Mouse (Mus musculus) gastrocnemius, postnatal 25 days (tissue): ENCODE data around the gene Dlg2. TPM values are rescaled to one million over a fixed set of nuclear protein-coding genes. Genes with fewer than 3 reads are reported as not detected.

Experiments
- DNase-seq: peaks from one replicate; pipeline ENCODE4 v3.0.0; 2022
- total RNA-seq, 2 experiments: library from RNA; stranded (reverse); gene quantifications; 1 replicate in 1 of 2; 2 replicates in 1 of 2; pipeline ENCODE4 v1.2.3; 2021

Dlg2 gene
- total RNA-seq, 2 experiments from 2014 or later = 0.05 to 0.75 TPM

GRCm38 (mm10) chr7:92095198-92095597 lies 1618.7 kb downstream of the Dlg2 start:
- DNase-seq = no peak

- DNase-seq = no peak
Measured at GRCm38 (mm10) chr7:92100847-92101246, 1624.4 kb downstream of the Dlg2 start.

GRCm38 (mm10) chr7:92102892-92103543 lies 1626.5 kb downstream of the Dlg2 start:
- no peak for DNase-seq

GRCm38 (mm10) chr7:92105477-92105876 lies 1629.0 kb downstream of the Dlg2 start:
- no peak for DNase-seq

GRCm38 (mm10) chr7:92105956-92106355 lies 1629.5 kb downstream of the Dlg2 start:
- DNase-seq = no peak

- DNase-seq = no peak
Measured at GRCm38 (mm10) chr7:92113065-92113464, 1636.6 kb downstream of the Dlg2 start.

- no peak for DNase-seq
Measured at GRCm38 (mm10) chr7:92115237-92115871, 1638.9 kb downstream of the Dlg2 start.

GRCm38 (mm10) chr7:92123276-92123675 lies 1646.8 kb downstream of the Dlg2 start:
- DNase-seq = no peak

- DNase-seq = no peak
Measured at GRCm38 (mm10) chr7:92125886-92126285, 1649.4 kb downstream of the Dlg2 start.

- DNase-seq = no peak
Measured at GRCm38 (mm10) chr7:92134301-92134700, 1657.8 kb downstream of the Dlg2 start.

- no peak for DNase-seq
Measured at GRCm38 (mm10) chr7:92135624-92136023, 1659.2 kb downstream of the Dlg2 start.

- DNase-seq = no peak
Measured at GRCm38 (mm10) chr7:92140051-92140817, 1663.8 kb downstream of the Dlg2 start.

GRCm38 (mm10) chr7:92147499-92147898 lies 1671.0 kb downstream of the Dlg2 start:
- DNase-seq = no peak

- no peak for DNase-seq
Measured at GRCm38 (mm10) chr7:92150768-92151167, 1674.3 kb downstream of the Dlg2 start.

- DNase-seq = no peak
Measured at GRCm38 (mm10) chr7:92154603-92155002, 1678.1 kb downstream of the Dlg2 start.

GRCm38 (mm10) chr7:92163150-92163549 lies 1686.7 kb downstream of the Dlg2 start:
- DNase-seq = no peak

- DNase-seq = no peak
Measured at GRCm38 (mm10) chr7:92164316-92164715, 1687.8 kb downstream of the Dlg2 start.

- DNase-seq = no peak
Measured at GRCm38 (mm10) chr7:92164875-92165518, 1688.5 kb downstream of the Dlg2 start.

GRCm38 (mm10) chr7:92180029-92180428 lies 1703.6 kb downstream of the Dlg2 start:
- DNase-seq = no peak

GRCm38 (mm10) chr7:92180591-92181587 lies 1704.4 kb downstream of the Dlg2 start:
- DNase-seq = no peak

GRCm38 (mm10) chr7:92181959-92182612 lies 1705.6 kb downstream of the Dlg2 start:
- no peak for DNase-seq
